Comparison of ENCODE assay signal across 27 mouse cellular contexts in the genomic region with DNA sequence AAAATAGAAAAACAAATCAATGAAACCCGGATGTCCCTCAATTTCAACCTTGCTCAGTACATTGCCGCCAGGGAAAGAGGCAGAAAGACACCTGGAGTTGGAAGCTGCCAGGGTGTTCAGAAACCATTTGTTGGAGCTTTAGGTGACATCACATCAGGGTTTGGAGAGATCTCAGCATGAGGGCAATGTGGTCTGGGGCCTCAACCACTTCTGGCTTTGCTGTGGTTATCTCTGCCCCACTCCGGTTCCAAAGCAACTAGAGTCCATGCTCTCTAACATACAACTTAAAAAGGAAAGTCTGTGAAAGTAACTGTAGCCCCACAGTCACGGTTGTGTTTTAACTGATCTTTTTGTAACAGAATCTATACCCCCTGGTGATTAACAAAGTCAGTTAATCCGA. TPM values are rescaled to one million over a fixed set of nuclear protein-coding genes. Genes with fewer than 3 reads are reported as not detected.
DNase-seq lines count a peak whose midpoint lies in the region; ATAC-seq and TF ChIP-seq lines count a peak whose summit lies in the region.
"Had no signal": no experiment of that assay in that cellular context is flagged by ENCODE, and none has a peak within 500 bp of the region (broad histone marks: within the 10 kb centered on the region; RNA-seq: fewer than 3 reads in every experiment).

No protein-coding gene starts in this region.

- CTCF ChIA-PET in Patski (lab: Charles Lee) = interaction anchor here (0.8 to 1.7 kb wide), 5 partner anchors 11 to 27 kb away, joined by 3 to 5 read pairs (median 3); no protein-coding TSS in a partner anchor

- H3K9ac ChIP-seq in kidney, embryonic 15.5 days = no peak overlapping the region
- H3K9ac ChIP-seq: embryonic facial prominence, embryonic 13.5 days; forebrain, embryonic 13.5 days; heart, embryonic 13.5 days; hindbrain, embryonic 14.5 days had no signal

- H3K27ac ChIP-seq in kidney, embryonic 15.5 days = 0 out of 2 replicates have a peak overlapping the region, but pooled peaks have one; percentile 32
- H3K27ac ChIP-seq in forebrain, embryonic 10.5 days = no peak overlapping the region
- H3K27ac ChIP-seq: embryonic facial prominence, embryonic 10.5 days; embryonic facial prominence, embryonic 13.5 days; forebrain, embryonic 13.5 days; heart, embryonic 10.5 days; heart, embryonic 13.5 days; hindbrain, embryonic 14.5 days; hindbrain, postnatal 0 days had no signal

- no peak overlapping the region for H3K4me3 ChIP-seq in kidney, embryonic 15.5 days (replicated peaks)
- H3K4me3 ChIP-seq in forebrain, embryonic 10.5 days = no peak overlapping the region
- H3K4me3 ChIP-seq: embryonic facial prominence, embryonic 10.5 days; embryonic facial prominence, embryonic 13.5 days; erythroblast, embryonic 14.5 days; forebrain, embryonic 13.5 days; heart, embryonic 10.5 days; heart, embryonic 13.5 days had no signal

- no peak for DNase-seq in kidney, postnatal 14 days
- DNase-seq in Patski (ENCODE audit: low read depth, low spot score) = no peak
- DNase-seq in adrenal gland, postnatal 4 days (ENCODE audit: low spot score in 2 of 2) = no peak
- no peak for DNase-seq in forebrain, embryonic 10.5 days (ENCODE audit: extremely low spot score, low spot score)
- DNase-seq: adrenal gland, postnatal 10 days; adrenal gland, postnatal 36 days; cerebellum, adult 11 months; cerebellum, adult 2 months; cerebellum, adult 9-11 months; cerebellum, postnatal 25 days; embryo, embryonic 11 days; gastrocnemius, postnatal 14 days; heart, adult 18-20 months; heart, postnatal 14 days; heart, postnatal 4 days had no signal

- no peaks in the 10 kb centered on the region for H3K36me3 ChIP-seq in kidney, embryonic 15.5 days
- no peaks in the 10 kb centered on the region for H3K36me3 ChIP-seq in forebrain, embryonic 10.5 days (replicated peaks)
- H3K36me3 ChIP-seq: embryonic facial prominence, embryonic 10.5 days; embryonic facial prominence, embryonic 13.5 days; heart, embryonic 10.5 days; heart, embryonic 13.5 days had no signal

- in situ Hi-C loops in Patski (cut with MboI; ENCODE audit: low pct_unique_long_range_greater_than_20kb) = no loop called here

- H3K27me3 ChIP-seq in kidney, embryonic 15.5 days = no peaks in the 10 kb centered on the region
- H3K27me3 ChIP-seq in Patski = no peaks in the 10 kb centered on the region
- no peaks in the 10 kb centered on the region for H3K27me3 ChIP-seq in forebrain, embryonic 10.5 days (ENCODE audit: poor library complexity, severe bottlenecking)
- H3K27me3 ChIP-seq: embryonic facial prominence, embryonic 13.5 days; forebrain, embryonic 13.5 days; heart, embryonic 13.5 days had no signal

- TF ChIP-seq CTCF in Patski (IDR thresholded peaks at IDR 0.05) = no peak

- H3K9me3 ChIP-seq in kidney, embryonic 15.5 days (replicated peaks) = no peaks in the 10 kb centered on the region
- H3K9me3 ChIP-seq in forebrain, embryonic 10.5 days = no peaks in the 10 kb centered on the region
- H3K9me3 ChIP-seq: embryonic facial prominence, embryonic 10.5 days; embryonic facial prominence, embryonic 13.5 days; forebrain, embryonic 13.5 days; heart, embryonic 10.5 days; heart, embryonic 13.5 days had no signal

- 59% methylated on average over 5 of the region's 5 CpGs for WGBS in kidney, embryonic 15.5 days
- WGBS in forebrain, embryonic 10.5 days = 53% methylated on average over 5 of the region's 5 CpGs

- H3K4me2 ChIP-seq in kidney, embryonic 15.5 days = no peak overlapping the region
- H3K4me2 ChIP-seq: embryonic facial prominence, embryonic 13.5 days; forebrain, embryonic 13.5 days; heart, embryonic 13.5 days; hindbrain, embryonic 14.5 days had no signal

- ATAC-seq in kidney, embryonic 15.5 days (replicated peaks; ENCODE audit: low FRiP score) = no peak
- peak; percentile 12 for ATAC-seq in Patski
- ATAC-seq in megakaryocyte progenitor cell, adult 5-6 weeks (replicated peaks; ENCODE audit: poor library complexity) = peak; percentile 39; the same call in 1 of the 2 replicates
- ATAC-seq: forebrain, embryonic 13.5 days; forebrain, embryonic 16.5 days; hindbrain, postnatal 0 days; inflammation-experienced regulatory T-cells, adult 6 months had no signal

- POLR2A ChIA-PET in Patski (lab: Charles Lee) = interaction anchor here (1.3 kb wide), 1 partner anchor 19 kb away, joined by 3 read pairs; no protein-coding TSS in a partner anchor

- no peaks in the 10 kb centered on the region for H3K4me1 ChIP-seq in kidney, embryonic 15.5 days
- peaks cover 4% of the 10 kb centered on the region for H3K4me1 ChIP-seq in forebrain, embryonic 10.5 days
- H3K4me1 ChIP-seq: embryonic facial prominence, embryonic 13.5 days; forebrain, embryonic 13.5 days had no signal

RNA-seq across cellular contexts. Expression of gene Perp, which starts 19.9 kb away (rescaled TPM):
- polyA plus RNA-seq in kidney, embryonic 15.5 days (2015; fragmentation: Nextera tagmentation; extraction: Ambion mirVana) = 17.0 and 18.1 TPM in 2 replicates
- polyA plus RNA-seq in Patski (2021) = 108 TPM
- total RNA-seq in megakaryocyte progenitor cell, adult 5-6 weeks (2015) = 0.42 and 1.1 TPM in 2 replicates
- 1.3 and 1.4 TPM in 2 replicates for total RNA-seq in megakaryocyte progenitor cell, adult 5-6 weeks (2017)
- total RNA-seq in adrenal gland, postnatal 4 days (2021) = 1 to 10 TPM; 5.7 to 7.1 TPM
- 12.1 and 13.2 TPM in 2 replicates for polyA plus RNA-seq in forebrain, embryonic 10.5 days (2016; fragmentation: Nextera tagmentation; extraction: Ambion mirVana)
- polyA plus RNA-seq: erythroblast, embryonic 14.5 days had no signal
